ENCODE assay signal across 15 mouse cellular contexts in the genomic region with DNA sequence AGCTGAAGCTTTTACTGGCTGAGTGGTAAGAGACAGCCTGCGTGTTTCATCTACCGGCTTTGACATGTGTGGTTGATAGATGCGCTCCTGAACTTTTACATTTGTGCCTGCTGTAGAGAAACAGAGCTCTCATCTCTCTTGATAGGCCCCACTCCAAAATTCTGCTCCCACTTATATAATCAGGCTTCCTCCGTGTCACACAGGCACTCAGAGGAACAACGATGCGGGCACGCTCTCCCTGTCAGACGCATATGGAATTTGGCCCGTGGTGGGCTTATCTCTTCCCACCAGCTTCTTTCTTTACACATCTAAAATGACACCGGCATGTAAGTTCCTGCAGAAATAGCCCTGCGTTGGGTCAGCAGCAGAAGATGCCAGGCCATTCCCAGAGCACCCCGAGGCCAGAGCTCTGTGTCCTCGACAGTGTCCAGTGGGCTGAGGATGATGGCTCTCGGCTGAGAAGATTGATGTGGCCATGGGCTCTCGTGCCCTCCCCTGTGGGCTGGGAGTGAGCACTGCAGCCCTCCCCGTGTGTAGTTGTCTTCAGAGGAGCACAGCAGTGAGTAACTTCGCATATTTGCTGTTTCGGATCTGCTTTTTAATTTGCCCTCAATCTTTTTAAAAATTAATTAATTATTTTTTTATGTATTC. TPM values are rescaled to one million over a fixed set of nuclear protein-coding genes. Genes with fewer than 3 reads are reported as not detected.
DNase-seq lines count a peak whose midpoint lies in the region; ATAC-seq and TF ChIP-seq lines count a peak whose summit lies in the region.
"Had no signal": no experiment of that assay in that cellular context is flagged by ENCODE, and none has a peak within 500 bp of the region (broad histone marks: within the 10 kb centered on the region; RNA-seq: fewer than 3 reads in every experiment).

No protein-coding gene starts in this region.

- peaks cover 8% of the 10 kb centered on the region for H3K4me1 ChIP-seq in heart, embryonic 15.5 days (replicated peaks)
- H3K4me1 ChIP-seq in lung, embryonic 14.5 days (ENCODE audit: insufficient read depth), result no peaks in the 10 kb centered on the region
- H3K4me1 ChIP-seq in liver, embryonic 13.5 days (replicated peaks), result no peaks in the 10 kb centered on the region; the same call in 1 of the 2 replicates

- peak; percentile 62 for ATAC-seq in heart, embryonic 15.5 days (replicated peaks; ENCODE audit: insufficient number of reproducible peaks, insufficient read depth, low FRiP score, low read depth)
- ATAC-seq in lung, embryonic 14.5 days (ENCODE audit: insufficient read depth), result no peak; the same call in 1 of the 2 replicates
- 0 out of 2 replicates have a peak, but pooled peaks have one; percentile 34 for ATAC-seq in liver, embryonic 13.5 days (ENCODE audit: low read depth)

- H3K4me3 ChIP-seq in heart, embryonic 15.5 days, result peak overlapping the region; percentile 18; the same call in 1 of the 2 replicates
- H3K4me3 ChIP-seq in lung, embryonic 14.5 days (ENCODE audit: low read depth, low read length), result no peak overlapping the region
- H3K4me3 ChIP-seq in liver, embryonic 13.5 days (replicated peaks), result no peak overlapping the region
- H3K4me3 ChIP-seq: midbrain, embryonic 10.5 days had no signal

- no peaks in the 10 kb centered on the region for H3K36me3 ChIP-seq in heart, embryonic 15.5 days
- H3K36me3 ChIP-seq in lung, embryonic 14.5 days (ENCODE audit: insufficient read depth), result no peaks in the 10 kb centered on the region
- no peaks in the 10 kb centered on the region for H3K36me3 ChIP-seq in liver, embryonic 13.5 days
- H3K36me3 ChIP-seq: midbrain, embryonic 10.5 days had no signal

- H3K27ac ChIP-seq in heart, embryonic 15.5 days, result peak overlapping the region; percentile 68; the same call in 1 of the 2 replicates
- H3K27ac ChIP-seq in lung, embryonic 14.5 days (ENCODE audit: low read depth), result no peak overlapping the region
- no peak overlapping the region for H3K27ac ChIP-seq in liver, embryonic 13.5 days
- H3K27ac ChIP-seq: midbrain, embryonic 10.5 days had no signal

- no peak overlapping the region for H3K9ac ChIP-seq in heart, embryonic 15.5 days
- H3K9ac ChIP-seq in lung, embryonic 14.5 days, result no peak overlapping the region
- no peak overlapping the region for H3K9ac ChIP-seq in liver, embryonic 13.5 days

- H3K27me3 ChIP-seq in heart, embryonic 15.5 days, result 0 out of 2 replicates have a peak, but pooled peaks cover 3% of the 10 kb centered on the region
- no peaks in the 10 kb centered on the region for H3K27me3 ChIP-seq in lung, embryonic 14.5 days (ENCODE audit: insufficient read depth, low read length)
- no peaks in the 10 kb centered on the region for H3K27me3 ChIP-seq in liver, embryonic 13.5 days

- peak overlapping the region; percentile 52 for H3K4me2 ChIP-seq in heart, embryonic 15.5 days
- peak overlapping the region; percentile 10; the same call in 1 of the 2 replicates for H3K4me2 ChIP-seq in lung, embryonic 14.5 days
- H3K4me2 ChIP-seq in liver, embryonic 13.5 days, result no peak overlapping the region

- no peaks in the 10 kb centered on the region for H3K9me3 ChIP-seq in heart, embryonic 15.5 days (replicated peaks)
- H3K9me3 ChIP-seq in lung, embryonic 14.5 days (ENCODE audit: low read depth, low read length), result no peaks in the 10 kb centered on the region
- no peaks in the 10 kb centered on the region for H3K9me3 ChIP-seq in liver, embryonic 13.5 days (replicated peaks)
- H3K9me3 ChIP-seq: midbrain, embryonic 10.5 days had no signal

- no peak for TF ChIP-seq CTCF in lung, embryonic 14.5 days (IDR thresholded peaks at IDR 0.05; ENCODE audit: low read depth)

- WGBS in heart, embryonic 15.5 days, result 21% methylated on average over 18 of the region's 18 CpGs
- 27% methylated on average over 18 of the region's 18 CpGs for WGBS in lung, embryonic 14.5 days
- WGBS in liver, embryonic 13.5 days (ENCODE audit: insufficient replicate concordance), result 34% methylated on average over 18 of the region's 18 CpGs

- peak; percentile 15 for DNase-seq in embryo, embryonic 11 days
- DNase-seq in embryo, embryonic 10.5 days (ENCODE audit: low spot score), result no peak
- no peak for DNase-seq in heart, adult 18-20 months
- peak; percentile 17 for DNase-seq in lung, embryonic 14.5 days
- no peak for DNase-seq in lung, postnatal 36 days
- DNase-seq in liver, embryonic 13.5 days, result no peak
- DNase-seq: adrenal gland, adult 8-10 months; cerebellum, adult 8-10 months; lung, postnatal 10 days; retina, postnatal 1 day; right cerebral cortex, postnatal 4 days; thymus, postnatal 36 days had no signal

RNA-seq across cellular contexts. Expression of a gene that starts 30.3 kb away (rescaled TPM):
- polyA plus RNA-seq in heart, embryonic 15.5 days (2015; fragmentation: Nextera tagmentation; extraction: Ambion mirVana), result 6.3 and 7.3 TPM in 2 replicates
- 1 to 10 TPM; 5.9 to 6.0 TPM for total RNA-seq in heart, adult 18-20 months (2021)
- 5.2 and 5.4 TPM in 2 replicates for polyA plus RNA-seq in lung, embryonic 14.5 days (2014; fragmentation: Nextera tagmentation; extraction: Ambion mirVana)
- 3.3 and 3.4 TPM in 2 replicates for polyA plus RNA-seq in liver, embryonic 13.5 days (2015; fragmentation: Nextera tagmentation; extraction: Ambion mirVana)
- total RNA-seq: monocyte, adult 5-6 weeks had no signal

Comparison
In these comparisons a context has a peak if more than half of its experiments do, and no peak if none do; other contexts are left out.
1. DNase-seq: peak in embryo, embryonic 11 days (single experiment) and lung, embryonic 14.5 days (single experiment); none in embryo, embryonic 10.5 days (single experiment), heart, adult 18-20 months (0 of 2), lung, postnatal 36 days (single experiment) and liver, embryonic 13.5 days (single experiment).